Mouse (Mus musculus) embryonic facial prominence, embryonic 12.5 days (tissue): Measurements from ENCODE around the gene Hephl1. TPM values are rescaled to one million over a fixed set of nuclear protein-coding genes. Genes with fewer than 3 reads are reported as not detected.

Experiments
- ATAC-seq: fragments of 200-750 bp; cut with Nextera tagmentation; 2 replicates; pipeline ENCODE4 v1.8.0; 2017; ENCODE audit not compliant: insufficient number of reproducible peaks, insufficient read depth, low FRiP score, low TSS enrichment
- H3K27ac ChIP-seq: fragments of 300-500 bp; sonication (generic); 2 replicates; pipeline ENCODE4 v1.5.1; 2016; ENCODE audit warnings: mild to moderate bottlenecking
- H3K27me3 ChIP-seq: fragments of 300-500 bp; sonication (generic); 2 replicates; pipeline ENCODE4 v1.6.1; 2016; ENCODE audit warnings: mild to moderate bottlenecking, moderate library complexity
- H3K36me3 ChIP-seq: fragments of 300-500 bp; sonication (generic); 2 replicates; pipeline ENCODE4 v1.6.1; 2016; ENCODE audit warnings: mild to moderate bottlenecking
- H3K4me1 ChIP-seq: fragments of 300-500 bp; sonication (generic); 2 replicates; pipeline ENCODE4 v1.6.1; 2016
- H3K4me2 ChIP-seq: fragments of 300-500 bp; sonication (generic); replicated peaks from 2 replicates; pipeline ENCODE4 v1.6.1; 2016; ENCODE audit warnings: mild to moderate bottlenecking, moderate library complexity
- H3K4me3 ChIP-seq: fragments of 300-500 bp; sonication (generic); 2 replicates; pipeline ENCODE4 v1.5.1; 2016; ENCODE audit warnings: mild to moderate bottlenecking
- H3K9ac ChIP-seq: fragments of 300-500 bp; sonication (generic); 2 replicates; pipeline ENCODE4 v1.6.1; 2016; ENCODE audit warnings: mild to moderate bottlenecking, moderate library complexity
- H3K9me3 ChIP-seq: fragments of 300-500 bp; sonication (generic); 2 replicates; pipeline ENCODE4 v1.6.1; 2016; ENCODE audit warnings: mild to moderate bottlenecking, moderate library complexity
- WGBS: fragments of 180-500 bp; shearing (Covaris S2); methylation state at CpG from one replicate; pipeline ENCODE4 v1.1.7; 2016; 5-methylcytosine and 5-hydroxymethylcytosine counted together
- polyA plus RNA-seq: library from polyadenylated mRNA; unstranded; fragments of >200 nt; fragmentation: Nextera tagmentation; extraction: Ambion mirVana; gene quantifications from 2 replicates; pipeline ENCODE4 v1.2.1, GENCODE M21; 2016

Gene Hephl1
- polyA plus RNA-seq, 1 experiment from 2014 or later, result not detected

- no peak for ATAC-seq
- H3K36me3 ChIP-seq, result no peaks in the 10 kb centered on the region
- 65% methylated on average over 5 of the region's 5 CpGs for WGBS
- H3K4me2 ChIP-seq, result no peak overlapping the region
- H3K9ac ChIP-seq, result no peak overlapping the region
- no peak overlapping the region for H3K4me3 ChIP-seq
- H3K4me1 ChIP-seq, result peaks cover 9% of the 10 kb centered on the region; the same call in 1 of the 2 replicates
- H3K9me3 ChIP-seq, result no peaks in the 10 kb centered on the region
- no peaks in the 10 kb centered on the region for H3K27me3 ChIP-seq
- H3K27ac ChIP-seq, result no peak overlapping the region
Observed at GRCm38 (mm10) chr9:15033568-15034160, 78.2 kb downstream of the Hephl1 start.

GRCm38 (mm10) chr9:15032797-15033196, 79.1 kb downstream of the Hephl1 start:
- no peaks in the 10 kb centered on the region for H3K36me3 ChIP-seq

GRCm38 (mm10) chr9:15030771-15031170, 81.1 kb downstream of the Hephl1 start:
- no peak overlapping the region for H3K9ac ChIP-seq
- WGBS, result 84% methylated on average over 8 of the region's 8 CpGs

More at GRCm38 (mm10) chr9:15032797-15033196, 79.1 kb downstream of the Hephl1 start:
- no peak overlapping the region for H3K4me2 ChIP-seq
- H3K9me3 ChIP-seq, result no peaks in the 10 kb centered on the region
- no peaks in the 10 kb centered on the region for H3K27me3 ChIP-seq
- no peak overlapping the region for H3K27ac ChIP-seq
- WGBS, result 88% methylated on average over 4 of the region's 4 CpGs
- no peak overlapping the region for H3K9ac ChIP-seq
- no peak overlapping the region for H3K4me3 ChIP-seq
- peaks cover 9% of the 10 kb centered on the region; the same call in 1 of the 2 replicates for H3K4me1 ChIP-seq
- ATAC-seq, result no peak

GRCm38 (mm10) chr9:15029025-15029727, 82.7 kb downstream of the Hephl1 start:
- ATAC-seq, result peak; percentile 57; the same call in 1 of the 2 replicates
- H3K27me3 ChIP-seq, result no peaks in the 10 kb centered on the region

More at GRCm38 (mm10) chr9:15030771-15031170, 81.1 kb downstream of the Hephl1 start:
- H3K27ac ChIP-seq, result no peak overlapping the region
- H3K4me2 ChIP-seq, result no peak overlapping the region
- ATAC-seq, result no peak
- H3K4me1 ChIP-seq, result no peaks in the 10 kb centered on the region
- H3K27me3 ChIP-seq, result no peaks in the 10 kb centered on the region
- no peak overlapping the region for H3K4me3 ChIP-seq
- peaks cover 12% of the 10 kb centered on the region; the same call in 1 of the 2 replicates for H3K36me3 ChIP-seq
- H3K9me3 ChIP-seq, result no peaks in the 10 kb centered on the region

GRCm38 (mm10) chr9:15027725-15028124, 84.2 kb downstream of the Hephl1 start:
- Histone ChIP-seq H3K9ac (no peak overlapping the region), H3K36me3 (peaks cover 12% of the 10 kb centered on the region; the same call in 1 of the 2 replicates)
- WGBS, result 71% methylated on average over 3 of the region's 3 CpGs

More at GRCm38 (mm10) chr9:15029025-15029727, 82.7 kb downstream of the Hephl1 start:
- 61% methylated on average over 5 of the region's 5 CpGs for WGBS
- H3K4me1 ChIP-seq, result no peaks in the 10 kb centered on the region
- no peaks in the 10 kb centered on the region for H3K9me3 ChIP-seq
- no peak overlapping the region for H3K4me2 ChIP-seq
- no peak overlapping the region for H3K9ac ChIP-seq
- H3K27ac ChIP-seq, result no peak overlapping the region
- peaks cover 12% of the 10 kb centered on the region; the same call in 1 of the 2 replicates for H3K36me3 ChIP-seq
- no peak overlapping the region for H3K4me3 ChIP-seq

GRCm38 (mm10) chr9:15023049-15023448, 88.9 kb downstream of the Hephl1 start:
- Histone ChIP-seq H3K4me2 (no peak overlapping the region), H3K27me3 (no peaks in the 10 kb centered on the region), H3K9ac (no peak overlapping the region), H3K27ac (no peak overlapping the region), H3K4me1 (no peaks in the 10 kb centered on the region), H3K9me3 (no peaks in the 10 kb centered on the region), H3K36me3 (peaks cover 32% of the 10 kb centered on the region; the same call in 1 of the 2 replicates), H3K4me3 (no peak overlapping the region)
- ATAC-seq, result no peak
- whole genome bisulfite sequencing, result 96% methylated on average over 1 of the region's 1 CpGs

More at GRCm38 (mm10) chr9:15027725-15028124, 84.2 kb downstream of the Hephl1 start:
- H3K27me3 ChIP-seq, result no peaks in the 10 kb centered on the region
- H3K4me3 ChIP-seq, result no peak overlapping the region
- H3K27ac ChIP-seq, result no peak overlapping the region
- no peaks in the 10 kb centered on the region for H3K9me3 ChIP-seq
- H3K4me2 ChIP-seq, result no peak overlapping the region
- no peak for ATAC-seq
- no peaks in the 10 kb centered on the region for H3K4me1 ChIP-seq

- no peak for ATAC-seq
- H3K4me3 ChIP-seq, result no peak overlapping the region
- H3K27me3 ChIP-seq, result no peaks in the 10 kb centered on the region
- WGBS, result 89% methylated on average over 9 of the region's 9 CpGs
- no peaks in the 10 kb centered on the region for H3K4me1 ChIP-seq
- no peak overlapping the region for H3K9ac ChIP-seq
- H3K9me3 ChIP-seq, result no peaks in the 10 kb centered on the region
- peaks cover 23% of the 10 kb centered on the region for H3K36me3 ChIP-seq
- H3K4me2 ChIP-seq, result no peak overlapping the region
- H3K27ac ChIP-seq, result no peak overlapping the region
Observed at GRCm38 (mm10) chr9:15021156-15021555, 90.8 kb downstream of the Hephl1 start.

- WGBS, result 88% methylated on average over 5 of the region's 5 CpGs
- Histone ChIP-seq H3K4me3 (no peak overlapping the region), H3K9me3 (no peaks in the 10 kb centered on the region), H3K27me3 (no peaks in the 10 kb centered on the region), H3K27ac (no peak overlapping the region), H3K4me2 (no peak overlapping the region), H3K9ac (no peak overlapping the region), H3K36me3 (peaks cover 21% of the 10 kb centered on the region; the same call in 1 of the 2 replicates), H3K4me1 (no peaks in the 10 kb centered on the region)
- no peak for ATAC-seq
Observed at GRCm38 (mm10) chr9:15020561-15021080, 91.3 kb downstream of the Hephl1 start.

GRCm38 (mm10) chr9:15018756-15019131, 93.2 kb downstream of the Hephl1 start:
- H3K27ac ChIP-seq, result no peak overlapping the region
- H3K4me1 ChIP-seq, result no peaks in the 10 kb centered on the region
- 85% methylated on average over 5 of the region's 5 CpGs for WGBS
- H3K9ac ChIP-seq, result no peak overlapping the region
- no peak overlapping the region for H3K4me3 ChIP-seq
- peaks cover 21% of the 10 kb centered on the region; the same call in 1 of the 2 replicates for H3K36me3 ChIP-seq
- no peaks in the 10 kb centered on the region for H3K9me3 ChIP-seq
- no peak for ATAC-seq
- no peaks in the 10 kb centered on the region for H3K27me3 ChIP-seq
- no peak overlapping the region for H3K4me2 ChIP-seq

GRCm38 (mm10) chr9:15017791-15018755, 93.8 kb downstream of the Hephl1 start:
- H3K4me3 ChIP-seq, result no peak overlapping the region
- no peak overlapping the region for H3K9ac ChIP-seq
- H3K9me3 ChIP-seq, result no peaks in the 10 kb centered on the region
- H3K4me2 ChIP-seq, result no peak overlapping the region
- no peaks in the 10 kb centered on the region for H3K27me3 ChIP-seq
- H3K36me3 ChIP-seq, result peaks cover 21% of the 10 kb centered on the region; the same call in 1 of the 2 replicates
- H3K4me1 ChIP-seq, result no peaks in the 10 kb centered on the region
- 89% methylated on average over 18 of the region's 18 CpGs for WGBS
- H3K27ac ChIP-seq, result no peak overlapping the region
- ATAC-seq, result no peak
